Mouse (Mus musculus): ENCODE measurements around the gene Rel. TPM values are rescaled to one million over a fixed set of nuclear protein-coding genes. Genes with fewer than 3 reads are reported as not detected.

The Rel gene
- polyA plus RNA-seq, 1 experiment from 2014 or later, result 0.57 TPM

DNA sequence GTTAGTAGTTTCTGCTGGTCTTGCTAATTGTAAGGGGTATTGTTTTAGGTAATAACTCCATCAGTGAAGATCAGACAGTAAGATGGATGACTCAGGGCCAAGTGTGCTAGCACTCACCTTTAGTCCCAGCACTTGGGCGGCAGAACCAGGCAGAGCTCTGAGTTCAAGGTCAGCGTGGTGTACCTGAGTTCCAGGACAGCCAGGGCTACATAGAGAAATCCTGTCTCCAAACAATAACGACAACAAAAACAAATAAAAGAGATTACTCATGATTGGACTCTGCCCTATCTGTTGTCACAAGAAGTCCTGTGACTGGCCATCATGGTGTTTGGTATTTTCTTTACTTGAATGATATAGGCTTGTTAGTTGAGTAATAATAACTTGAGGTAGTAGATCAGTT lies 68.9 kb downstream of the Rel start:
- no peaks in the 10 kb centered on the region for H3K9me3 ChIP-seq
- no peak overlapping the region for H3K4me3 ChIP-seq (replicated peaks)
- ATAC-seq (ENCODE audit: low FRiP score), result no peak
- no peak overlapping the region for H3K4me2 ChIP-seq
- H3K27me3 ChIP-seq, result no peaks in the 10 kb centered on the region
- peaks cover 8% of the 10 kb centered on the region; the same call in 1 of the 2 replicates for H3K4me1 ChIP-seq
- 97% methylated on average over 3 of the region's 3 CpGs for WGBS
- peaks cover 8% of the 10 kb centered on the region for H3K36me3 ChIP-seq (replicated peaks)
- no peak overlapping the region for H3K27ac ChIP-seq
- no peak overlapping the region for H3K9ac ChIP-seq

DNA sequence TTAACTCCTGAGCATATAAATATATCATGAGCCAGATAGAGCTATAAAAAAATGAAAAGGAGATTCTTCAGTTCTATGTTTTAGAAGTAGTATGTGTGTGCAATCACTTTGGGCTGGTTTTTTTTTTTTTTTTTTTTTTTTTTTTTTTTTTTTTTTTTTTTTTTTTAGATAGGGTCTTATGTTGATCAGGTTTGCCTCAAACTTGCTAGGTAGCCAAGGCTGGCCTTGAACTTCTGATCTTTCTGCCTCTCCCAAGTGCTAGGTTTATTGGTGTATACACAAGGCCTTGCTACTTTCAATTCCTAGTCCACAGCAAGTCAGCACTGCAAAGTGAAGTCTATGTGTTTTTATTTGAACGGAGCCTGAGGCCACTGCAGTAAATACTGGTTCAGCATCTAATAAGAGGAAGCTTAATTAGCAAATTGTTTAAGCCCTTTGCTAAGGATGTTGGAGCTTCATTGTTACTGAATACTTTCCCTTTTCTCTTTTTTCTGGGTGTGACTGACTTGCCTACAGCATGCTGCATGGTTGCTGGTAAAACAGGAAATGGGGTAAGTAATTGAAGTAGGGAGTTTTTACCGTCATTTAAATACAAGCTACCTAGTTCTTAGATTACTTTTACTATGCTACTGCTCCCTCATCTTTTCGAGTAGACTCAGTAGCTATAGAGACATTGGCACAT lies 71.2 kb downstream of the Rel start:
- Histone ChIP-seq H3K4me2 (no peak overlapping the region), H3K4me3 (replicated peaks) (no peak overlapping the region), H3K9ac (no peak overlapping the region), H3K9me3 (no peaks in the 10 kb centered on the region), H3K36me3 (replicated peaks) (peaks cover 2% of the 10 kb centered on the region), H3K4me1 (peaks cover 8% of the 10 kb centered on the region; the same call in 1 of the 2 replicates), H3K27me3 (no peaks in the 10 kb centered on the region), H3K27ac (no peak overlapping the region)
- WGBS, result 62% methylated on average over 3 of the region's 3 CpGs
- ATAC-seq (ENCODE audit: low FRiP score), result no peak

DNA sequence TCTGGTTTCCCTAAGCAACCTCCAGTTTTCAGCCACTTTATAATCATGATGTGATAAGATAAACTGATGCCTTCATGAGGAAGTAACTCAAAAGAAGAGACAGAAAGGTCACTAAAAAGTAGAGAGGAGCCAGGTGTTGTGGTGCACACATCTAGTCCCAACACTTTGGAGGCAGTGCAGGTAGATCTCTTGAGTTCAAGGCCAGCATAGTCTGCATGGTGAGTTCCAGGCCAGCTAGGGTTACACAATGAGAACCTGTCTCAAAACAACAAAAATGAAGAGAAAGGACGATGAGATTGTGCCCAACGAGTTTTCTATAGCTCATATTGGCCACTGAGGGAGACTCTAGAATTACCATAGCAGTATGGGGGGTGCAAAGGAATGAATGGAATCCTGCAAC lies 72.2 kb downstream of the Rel start:
- Histone ChIP-seq H3K36me3 (replicated peaks) (no peaks in the 10 kb centered on the region), H3K4me1 (peaks cover 8% of the 10 kb centered on the region; the same call in 1 of the 2 replicates), H3K4me2 (no peak overlapping the region), H3K27me3 (no peaks in the 10 kb centered on the region), H3K4me3 (replicated peaks) (no peak overlapping the region), H3K9ac (no peak overlapping the region), H3K27ac (no peak overlapping the region), H3K9me3 (no peaks in the 10 kb centered on the region)
- no peak for ATAC-seq (ENCODE audit: low FRiP score)
- 75% methylated on average over 2 of the region's 2 CpGs for WGBS

DNA sequence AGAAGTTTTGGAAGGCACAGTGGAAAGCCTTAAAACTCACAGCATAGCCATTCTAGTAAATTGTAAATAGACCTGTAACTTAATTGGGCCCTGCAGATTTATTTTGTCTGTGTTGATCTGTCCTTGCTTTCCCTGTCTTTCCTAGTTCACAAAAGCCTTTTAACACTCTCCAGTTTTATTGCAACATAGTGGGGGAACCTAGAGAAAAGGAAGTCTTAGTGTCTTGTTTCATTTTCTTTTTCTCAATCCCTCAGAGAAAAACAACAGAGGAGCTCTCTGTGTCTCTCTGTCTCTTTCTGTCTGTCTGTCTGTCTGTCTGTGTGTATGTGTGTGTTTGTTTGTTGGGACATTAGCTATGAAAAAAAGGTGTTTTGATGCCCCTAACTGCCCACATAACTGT lies 74.9 kb downstream of the Rel start:
- no peak overlapping the region for H3K4me3 ChIP-seq (replicated peaks)
- peaks cover 8% of the 10 kb centered on the region; the same call in 1 of the 2 replicates for H3K4me1 ChIP-seq
- no peaks in the 10 kb centered on the region for H3K9me3 ChIP-seq
- no peak for ATAC-seq (ENCODE audit: low FRiP score)
- H3K4me2 ChIP-seq, result no peak overlapping the region
- H3K36me3 ChIP-seq (replicated peaks), result no peaks in the 10 kb centered on the region
- no peak overlapping the region for H3K9ac ChIP-seq
- no peaks in the 10 kb centered on the region for H3K27me3 ChIP-seq
- H3K27ac ChIP-seq, result no peak overlapping the region

DNA sequence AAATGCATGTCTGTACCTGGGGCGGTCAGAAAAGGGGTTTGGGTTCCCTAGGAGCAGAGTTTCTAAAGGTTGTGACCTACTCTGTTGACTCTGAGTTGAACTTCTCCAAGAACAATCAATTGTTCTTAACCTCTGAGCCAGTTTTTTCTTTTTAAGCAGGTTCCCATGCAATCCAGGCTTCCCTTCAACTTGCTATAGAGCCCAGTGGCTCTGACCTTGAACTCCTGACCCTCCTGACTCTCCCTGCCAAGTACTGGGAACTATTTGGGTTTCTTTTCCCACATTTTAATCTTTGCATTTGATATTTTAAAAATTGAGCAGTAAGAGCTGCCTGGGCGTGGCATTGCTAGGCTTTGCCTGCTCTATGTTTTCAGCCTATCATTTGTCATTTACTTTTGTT lies 77.5 kb downstream of the Rel start:
- ATAC-seq (ENCODE audit: low FRiP score), result no peak
- Histone ChIP-seq H3K36me3 (replicated peaks) (0 out of 2 replicates have a peak, but pooled peaks cover 6% of the 10 kb centered on the region), H3K4me1 (no peaks in the 10 kb centered on the region), H3K9me3 (no peaks in the 10 kb centered on the region), H3K9ac (no peak overlapping the region), H3K27me3 (no peaks in the 10 kb centered on the region), H3K4me2 (no peak overlapping the region), H3K27ac (no peak overlapping the region), H3K4me3 (replicated peaks) (no peak overlapping the region)
- 97% methylated on average over 2 of the region's 2 CpGs for WGBS

DNA sequence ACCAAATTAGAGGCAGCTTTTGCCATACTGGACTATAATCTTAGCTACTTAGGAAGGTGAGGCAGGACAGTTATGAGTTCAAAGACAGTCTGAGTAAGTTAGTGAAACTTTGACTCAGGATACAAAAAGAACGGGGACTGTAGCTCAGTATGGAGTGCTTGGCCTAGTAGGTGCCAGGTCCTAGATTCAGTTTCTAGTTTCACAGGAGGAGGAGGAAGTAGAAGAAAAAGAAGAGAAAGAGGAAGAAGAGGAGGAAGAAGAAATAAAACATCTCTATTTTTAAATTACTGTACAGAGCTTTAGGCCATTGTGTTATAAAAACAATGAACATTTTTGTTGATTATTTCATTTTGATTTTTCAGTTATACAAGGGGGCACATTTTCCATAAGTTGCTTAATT lies 82.7 kb downstream of the Rel start:
- no peak overlapping the region for H3K4me2 ChIP-seq
- 0 out of 2 replicates have a peak, but pooled peaks cover 12% of the 10 kb centered on the region for H3K36me3 ChIP-seq (replicated peaks)
- no peak overlapping the region for H3K4me3 ChIP-seq (replicated peaks)
- no peak overlapping the region for H3K27ac ChIP-seq
- H3K27me3 ChIP-seq, result no peaks in the 10 kb centered on the region
- no peak for ATAC-seq (ENCODE audit: low FRiP score)
- H3K9ac ChIP-seq, result no peak overlapping the region
- no peaks in the 10 kb centered on the region for H3K9me3 ChIP-seq
- no peaks in the 10 kb centered on the region for H3K4me1 ChIP-seq
- 100% methylated on average over 1 of the region's 1 CpGs for WGBS

Other genes with a start within 250 kb of the Rel start
- not detected in 2 replicates for gene 1700093K21Rik, start 249.8 kb downstream of the Rel start, polyA plus RNA-seq (2016; fragmentation: Nextera tagmentation; extraction: Ambion mirVana)
- gene 0610010F05Rik, start 137.3 kb downstream of the Rel start, polyA plus RNA-seq (2016; fragmentation: Nextera tagmentation; extraction: Ambion mirVana), result 90.4 and 92.9 TPM in 2 replicates
- gene Pus10, start 105.3 kb downstream of the Rel start, polyA plus RNA-seq (2016; fragmentation: Nextera tagmentation; extraction: Ambion mirVana), result 23.8 and 24.9 TPM in 2 replicates
- 42.8 and 45.9 TPM in 2 replicates for gene Pex13, start 105.0 kb downstream of the Rel start, polyA plus RNA-seq (2016; fragmentation: Nextera tagmentation; extraction: Ambion mirVana)
- gene Papolg, start 124.3 kb upstream of the Rel start, polyA plus RNA-seq (2016; fragmentation: Nextera tagmentation; extraction: Ambion mirVana), result 28.7 and 30.5 TPM in 2 replicates